Mouse (Mus musculus): ENCODE measurements at regions not wholly inside any gene's neighbourhood (a gene's known extent, or its start where the extent isn't known, plus 50 kb on each side); places are given as distances from the start of the nearest gene placed in this dataset.
A peak's percentile ranks its signal among the peaks of the same experiment; 100 is the strongest.
"Not testable (repeated sequence)": the region's sequence is repeated elsewhere in the genome, so short reads cannot be mapped to it uniquely, and the experiment has no call there.

- no peaks in the 10 kb centered on the region for H3K9me3 ChIP-seq
- 71% methylated on average over 2 of the region's 2 CpGs for WGBS
Observed at GRCm38 (mm10) chr7:138489471-138489870, 91.9 kb upstream of the Tcerg1l start.

GRCm38 (mm10) chr7:138488201-138488720 is 90.7 kb upstream of the Tcerg1l start:
- H3K4me1 ChIP-seq = no peaks in the 10 kb centered on the region
- no peak overlapping the region for H3K4me3 ChIP-seq
- ATAC-seq (ENCODE audit: insufficient number of reproducible peaks, low FRiP score, low TSS enrichment, low read depth) = no peak
- H3K27ac ChIP-seq = no peak overlapping the region
- no peak overlapping the region for H3K9ac ChIP-seq
- no peaks in the 10 kb centered on the region for H3K9me3 ChIP-seq
- H3K36me3 ChIP-seq = no peaks in the 10 kb centered on the region
- H3K27me3 ChIP-seq = no peaks in the 10 kb centered on the region
- WGBS = 76% methylated on average over 3 of the region's 3 CpGs
- no peak overlapping the region for H3K4me2 ChIP-seq

More at GRCm38 (mm10) chr7:138489471-138489870, 91.9 kb upstream of the Tcerg1l start:
- Histone ChIP-seq H3K4me2 (no peak overlapping the region), H3K27me3 (no peaks in the 10 kb centered on the region), H3K36me3 (no peaks in the 10 kb centered on the region), H3K27ac (no peak overlapping the region), H3K4me3 (no peak overlapping the region), H3K4me1 (no peaks in the 10 kb centered on the region), H3K9ac (no peak overlapping the region)
- no peak for ATAC-seq (ENCODE audit: insufficient number of reproducible peaks, low FRiP score, low TSS enrichment, low read depth)

- Histone ChIP-seq H3K9me3 (no peaks in the 10 kb centered on the region), H3K4me2 (no peak overlapping the region), H3K4me1 (no peaks in the 10 kb centered on the region), H3K27ac (no peak overlapping the region), H3K9ac (no peak overlapping the region), H3K36me3 (no peaks in the 10 kb centered on the region), H3K4me3 (no peak overlapping the region), H3K27me3 (no peaks in the 10 kb centered on the region)
- no peak for ATAC-seq (ENCODE audit: insufficient number of reproducible peaks, low FRiP score, low TSS enrichment, low read depth)
- 67% methylated on average over 2 of the region's 2 CpGs for WGBS
Observed at GRCm38 (mm10) chr7:138472891-138473455, 75.4 kb upstream of the Tcerg1l start.

GRCm38 (mm10) chr7:138472371-138472770 is 74.8 kb upstream of the Tcerg1l start:
- Histone ChIP-seq H3K9ac (no peak overlapping the region), H3K4me3 (no peak overlapping the region), H3K27ac (no peak overlapping the region), H3K27me3 (no peaks in the 10 kb centered on the region), H3K4me2 (no peak overlapping the region), H3K36me3 (no peaks in the 10 kb centered on the region), H3K4me1 (no peaks in the 10 kb centered on the region), H3K9me3 (no peaks in the 10 kb centered on the region)
- WGBS = 89% methylated on average over 5 of the region's 5 CpGs
- no peak for ATAC-seq (ENCODE audit: insufficient number of reproducible peaks, low FRiP score, low TSS enrichment, low read depth)

- Histone ChIP-seq H3K9me3 (no peaks in the 10 kb centered on the region), H3K4me2 (no peak overlapping the region), H3K27ac (no peak overlapping the region), H3K27me3 (no peaks in the 10 kb centered on the region), H3K4me1 (no peaks in the 10 kb centered on the region), H3K36me3 (no peaks in the 10 kb centered on the region), H3K4me3 (no peak overlapping the region), H3K9ac (no peak overlapping the region)
- ATAC-seq (ENCODE audit: insufficient number of reproducible peaks, low FRiP score, low TSS enrichment, low read depth) = no peak
- 71% methylated on average over 4 of the region's 4 CpGs for WGBS
Observed at GRCm38 (mm10) chr7:138469211-138469610, 71.7 kb upstream of the Tcerg1l start.

GRCm38 (mm10) chr7:138468436-138468835 is 70.9 kb upstream of the Tcerg1l start:
- ATAC-seq (ENCODE audit: insufficient number of reproducible peaks, low FRiP score, low TSS enrichment, low read depth) = no peak

GRCm38 (mm10) chr7:138467981-138468380 is 70.5 kb upstream of the Tcerg1l start:
- no peaks in the 10 kb centered on the region for H3K9me3 ChIP-seq
- H3K27ac ChIP-seq = no peak overlapping the region
- H3K4me3 ChIP-seq = no peak overlapping the region
- no peaks in the 10 kb centered on the region for H3K36me3 ChIP-seq
- no peak overlapping the region for H3K4me2 ChIP-seq
- no peak for ATAC-seq (ENCODE audit: insufficient number of reproducible peaks, low FRiP score, low TSS enrichment, low read depth)
- no peak overlapping the region for H3K9ac ChIP-seq
- no peaks in the 10 kb centered on the region for H3K4me1 ChIP-seq
- 77% methylated on average over 2 of the region's 2 CpGs for WGBS
- H3K27me3 ChIP-seq = no peaks in the 10 kb centered on the region

More at GRCm38 (mm10) chr7:138468436-138468835, 70.9 kb upstream of the Tcerg1l start:
- Histone ChIP-seq H3K27me3 (no peaks in the 10 kb centered on the region), H3K27ac (no peak overlapping the region), H3K4me3 (no peak overlapping the region), H3K9me3 (no peaks in the 10 kb centered on the region), H3K4me2 (no peak overlapping the region), H3K36me3 (no peaks in the 10 kb centered on the region), H3K4me1 (no peaks in the 10 kb centered on the region), H3K9ac (no peak overlapping the region)
- WGBS = 65% methylated on average over 2 of the region's 2 CpGs

GRCm38 (mm10) chr7:138467386-138467785 is 69.9 kb upstream of the Tcerg1l start:
- Histone ChIP-seq H3K27me3 (no peaks in the 10 kb centered on the region), H3K4me3 (no peak overlapping the region), H3K4me2 (no peak overlapping the region), H3K27ac (no peak overlapping the region), H3K4me1 (no peaks in the 10 kb centered on the region), H3K9me3 (no peaks in the 10 kb centered on the region), H3K36me3 (no peaks in the 10 kb centered on the region), H3K9ac (no peak overlapping the region)
- WGBS = 65% methylated on average over 1 of the region's 1 CpGs
- ATAC-seq (ENCODE audit: insufficient number of reproducible peaks, low FRiP score, low TSS enrichment, low read depth) = no peak

- ATAC-seq (ENCODE audit: insufficient number of reproducible peaks, low FRiP score, low TSS enrichment, low read depth) = no peak
- H3K36me3 ChIP-seq = no peaks in the 10 kb centered on the region
- H3K4me3 ChIP-seq = no peak overlapping the region
- H3K9me3 ChIP-seq = no peaks in the 10 kb centered on the region
- H3K4me1 ChIP-seq = no peaks in the 10 kb centered on the region
- H3K27me3 ChIP-seq = no peaks in the 10 kb centered on the region
- H3K9ac ChIP-seq = no peak overlapping the region
- H3K4me2 ChIP-seq = no peak overlapping the region
- 47% methylated on average over 7 of the region's 7 CpGs for WGBS
- H3K27ac ChIP-seq = no peak overlapping the region
Observed at GRCm38 (mm10) chr7:138457964-138458363, 60.4 kb upstream of the Tcerg1l start.

- H3K4me2 ChIP-seq = no peak overlapping the region
- H3K27me3 ChIP-seq = 0 out of 2 replicates have a peak, but pooled peaks cover under 1% of the 10 kb centered on the region
- H3K4me3 ChIP-seq = no peak overlapping the region
- H3K4me1 ChIP-seq = no peaks in the 10 kb centered on the region
- H3K9ac ChIP-seq = no peak overlapping the region
- no peak overlapping the region for H3K27ac ChIP-seq
- H3K9me3 ChIP-seq = no peaks in the 10 kb centered on the region
- WGBS = 90% methylated on average over 3 of the region's 3 CpGs
- H3K36me3 ChIP-seq = no peaks in the 10 kb centered on the region
- ATAC-seq (ENCODE audit: insufficient number of reproducible peaks, low FRiP score, low TSS enrichment, low read depth) = no peak
Observed at GRCm38 (mm10) chr7:138455371-138455770, 57.8 kb upstream of the Tcerg1l start.

GRCm38 (mm10) chr7:138454498-138455225 is 57.1 kb upstream of the Tcerg1l start:
- H3K9me3 ChIP-seq; H3K4me1 ChIP-seq; H3K27me3 ChIP-seq; H3K4me3 ChIP-seq; H3K27ac ChIP-seq; H3K9ac ChIP-seq; ATAC-seq (ENCODE audit: insufficient number of reproducible peaks, low FRiP score, low TSS enrichment, low read depth); H3K4me2 ChIP-seq; H3K36me3 ChIP-seq: not testable (repeated sequence)
- WGBS = 34% methylated on average over 14 of the region's 14 CpGs

- 0 out of 2 replicates have a peak, but pooled peaks have one; percentile 44 for ATAC-seq (ENCODE audit: insufficient number of reproducible peaks, low FRiP score, low TSS enrichment, low read depth)
- no peak overlapping the region for H3K4me2 ChIP-seq
- H3K27ac ChIP-seq = no peak overlapping the region
Observed at GRCm38 (mm10) chr7:138451321-138451720, 53.8 kb upstream of the Tcerg1l start.

More at GRCm38 (mm10) chr7:138451321-138451720, 53.8 kb upstream of the Tcerg1l start:
- Histone ChIP-seq H3K9me3 (no peaks in the 10 kb centered on the region), H3K27me3 (0 out of 2 replicates have a peak, but pooled peaks cover 7% of the 10 kb centered on the region), H3K4me1 (no peaks in the 10 kb centered on the region), H3K4me3 (no peak overlapping the region), H3K9ac (no peak overlapping the region), H3K36me3 (no peaks in the 10 kb centered on the region)
